Mouse (Mus musculus): ENCODE results near the gene Ccdc24. TPM values are rescaled to one million over a fixed set of nuclear protein-coding genes. Genes with fewer than 3 reads are reported as not detected.

Ccdc24 gene
- total RNA-seq, 1 experiment = 1.0 TPM

- TF ChIP-seq MAFK (IDR thresholded peaks at IDR 0.05; ENCODE audit: insufficient read depth, low read depth, low read length) = no peak
- TF ChIP-seq ZNF384 (IDR thresholded peaks at IDR 0.05; ENCODE audit: low read depth, low read length) = no peak
- no peaks in the 10 kb centered on the region for H3K9me3 ChIP-seq (ENCODE audit: control insufficient read depth, insufficient read depth, low read depth, low read length)
- in situ Hi-C loops (cut with MboI; ENCODE audit: low sequenced_read_pairs in 2 of 2, unreplicated experiment in 2 of 2) = no loop called here
- no peaks in the 10 kb centered on the region for H3K36me3 ChIP-seq (ENCODE audit: control insufficient read depth, insufficient read depth, low read length, poor library complexity, severe bottlenecking)
- H3K4me3 ChIP-seq (ENCODE audit: insufficient read depth in 1 of 2, low read depth in 1 of 2, low read length in 2 of 2, poor library complexity in 1 of 2, severe bottlenecking in 1 of 2) = no peak overlapping the region
- no peak overlapping the region for H3K9ac ChIP-seq (ENCODE audit: insufficient read depth, low read depth, low read length, poor library complexity, severe bottlenecking)
- no peak for DNase-seq (ENCODE audit: low read depth, low spot score)
- H3K4me1 ChIP-seq (ENCODE audit: control insufficient read depth in 2 of 2, insufficient read depth in 2 of 2, low read length in 2 of 2, poor library complexity in 1 of 2) = peaks cover 0 to 6% of the 10 kb centered on the region in 2 experiments; a peak in 2 of 4 replicates
- no peak overlapping the region for H3K27ac ChIP-seq (ENCODE audit: insufficient read depth, low read depth, low read length, poor library complexity, severe bottlenecking)
These were observed 54.3 kb downstream of the Ccdc24 start for GRCm38 (mm10) chr4:117818032-117818431.

GRCm38 (mm10) chr4:117816776-117817175 lies 55.6 kb downstream of the Ccdc24 start:
- Histone ChIP-seq H3K27ac (ENCODE audit: insufficient read depth, low read depth, low read length, poor library complexity, severe bottlenecking) (no peak overlapping the region), H3K4me1 (ENCODE audit: control insufficient read depth in 2 of 2, insufficient read depth in 2 of 2, low read length in 2 of 2, poor library complexity in 1 of 2) (peaks cover 0 to 8% of the 10 kb centered on the region in 2 experiments; a peak in 2 of 4 replicates), H3K9me3 (ENCODE audit: control insufficient read depth, insufficient read depth, low read depth, low read length) (no peaks in the 10 kb centered on the region), H3K4me3 (ENCODE audit: insufficient read depth in 1 of 2, low read depth in 1 of 2, low read length in 2 of 2, poor library complexity in 1 of 2, severe bottlenecking in 1 of 2) (no peak overlapping the region), H3K9ac (ENCODE audit: insufficient read depth, low read depth, low read length, poor library complexity, severe bottlenecking) (no peak overlapping the region), H3K36me3 (ENCODE audit: control insufficient read depth, insufficient read depth, low read length, poor library complexity, severe bottlenecking) (no peaks in the 10 kb centered on the region)
- in situ Hi-C loops (cut with MboI; ENCODE audit: low sequenced_read_pairs in 2 of 2, unreplicated experiment in 2 of 2) = no loop called here
- TF ChIP-seq HCFC1 (IDR thresholded peaks at IDR 0.05; ENCODE audit: borderline replicate concordance, insufficient read depth, low read length) (no peak), ZNF384 (IDR thresholded peaks at IDR 0.05; ENCODE audit: low read depth, low read length) (no peak), CHD2 (IDR thresholded peaks at IDR 0.05; ENCODE audit: low read depth, low read length) (no peak), ZC3H11A (IDR thresholded peaks at IDR 0.05; ENCODE audit: borderline replicate concordance, low read depth, low read length) (no peak), MAFK (IDR thresholded peaks at IDR 0.05; ENCODE audit: insufficient read depth, low read depth, low read length) (no peak)
- DNase-seq (ENCODE audit: low read depth, low spot score) = no peak

Other genes starting within 250 kb of the Ccdc24 start
- 53.6 and 55.5 TPM in 2 replicates for gene Dmap1, start 190.3 kb downstream of the Ccdc24 start, total RNA-seq (2012; rRNA removed)
- gene Gm12845, start 148.1 kb downstream of the Ccdc24 start, total RNA-seq (2012; rRNA removed) = not detected in 2 replicates
- gene Klf17, start 106.9 kb downstream of the Ccdc24 start, total RNA-seq (2012; rRNA removed) = 0.53 and 0.76 TPM in 2 replicates
- gene Slc6a9, start 38.1 kb downstream of the Ccdc24 start, total RNA-seq (2012; rRNA removed) = 6.9 and 23.5 TPM in 2 replicates
- gene B4galt2, start 10.9 kb upstream of the Ccdc24 start, total RNA-seq (2012; rRNA removed) = 11.1 and 11.2 TPM in 2 replicates
- gene Atp6v0b, start 14.8 kb upstream of the Ccdc24 start, total RNA-seq (2012; rRNA removed) = 267 and 398 TPM in 2 replicates
- 25.1 and 36.1 TPM in 2 replicates for gene Dph2, start 19.5 kb upstream of the Ccdc24 start, total RNA-seq (2012; rRNA removed)
- gene Ipo13, start 42.4 kb upstream of the Ccdc24 start, total RNA-seq (2012; rRNA removed) = 50.2 and 53.6 TPM in 2 replicates
- 0.94 and 1.8 TPM in 2 replicates for gene Artn, start 57.2 kb upstream of the Ccdc24 start, total RNA-seq (2012; rRNA removed)

Data from ES-E14 (cell line).